Comparison of ENCODE assay signal across 32 mouse cellular contexts in the genomic region with DNA sequence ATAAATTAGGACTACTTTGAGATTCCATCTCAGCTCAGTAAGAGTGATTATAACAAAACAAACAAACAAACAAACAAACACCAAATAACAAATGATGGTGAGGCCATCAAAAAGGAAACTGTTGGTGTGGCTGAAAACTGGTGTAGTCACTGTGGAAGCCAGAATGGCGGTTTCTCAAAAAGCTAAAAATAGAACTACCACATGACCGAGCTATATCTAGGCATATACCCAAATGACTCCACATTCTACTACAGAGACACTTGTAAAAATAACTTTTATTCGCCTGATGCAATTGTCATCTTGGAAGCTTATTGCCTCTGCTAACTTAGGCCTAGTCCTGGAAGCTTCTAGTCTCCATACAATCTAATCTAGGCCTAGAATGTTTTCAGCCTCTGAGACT. TPM values are rescaled to one million over a fixed set of nuclear protein-coding genes. Genes with fewer than 3 reads are reported as not detected.
DNase-seq lines count a peak whose midpoint lies in the region; ATAC-seq and TF ChIP-seq lines count a peak whose summit lies in the region.
"Had no signal": no experiment of that assay in that cellular context is flagged by ENCODE, and none has a peak within 500 bp of the region (broad histone marks: within the 10 kb centered on the region; RNA-seq: fewer than 3 reads in every experiment).

No protein-coding gene starts in this region.

- no peaks in the 10 kb centered on the region for H3K4me1 ChIP-seq in G1E (ENCODE audit: insufficient read depth, low read depth, low read length)
- H3K4me1 ChIP-seq in bone marrow macrophage, adult 2 months (ENCODE audit: control insufficient read depth, insufficient read depth, low read length), result peaks cover 28% of the 10 kb centered on the region
- H3K4me1 ChIP-seq in hindbrain, embryonic 10.5 days (replicated peaks), result peaks cover 4% of the 10 kb centered on the region; the same call in 1 of the 2 replicates
- H3K4me1 ChIP-seq: embryonic facial prominence, embryonic 10.5 days; embryonic facial prominence, embryonic 15.5 days; forebrain, embryonic 12.5 days; hindbrain, embryonic 15.5 days; limb, embryonic 10.5 days; limb, embryonic 15.5 days; liver, embryonic 13.5 days; neural tube, embryonic 12.5 days had no signal

- peak overlapping the region; percentile 37 for H3K27ac ChIP-seq in bone marrow macrophage, adult 2 months (ENCODE audit: insufficient read depth, low read depth, low read length)
- H3K27ac ChIP-seq in hindbrain, embryonic 10.5 days, result no peak overlapping the region
- H3K27ac ChIP-seq: embryonic facial prominence, embryonic 10.5 days; embryonic facial prominence, embryonic 15.5 days; forebrain, embryonic 12.5 days; heart, adult 2 months; hindbrain, embryonic 15.5 days; kidney, embryonic 15.5 days; layer of hippocampus, adult 2 months; limb, embryonic 10.5 days; limb, embryonic 15.5 days; liver, embryonic 13.5 days; macrophage; neural tube, embryonic 12.5 days had no signal

- WGBS in hindbrain, embryonic 10.5 days, result 91% methylated on average over 3 of the region's 3 CpGs

- no peak for TF ChIP-seq CTCF in G1E (IDR thresholded peaks at IDR 0.05; ENCODE audit: low read depth, low read length)
- TF ChIP-seq CTCF in bone marrow macrophage, adult 2 months (IDR thresholded peaks at IDR 0.05; ENCODE audit: low read depth, low read length), result no peak

- no peaks in the 10 kb centered on the region for H3K9me3 ChIP-seq in G1E (replicated peaks)
- no peaks in the 10 kb centered on the region for H3K9me3 ChIP-seq in hindbrain, embryonic 10.5 days
- H3K9me3 ChIP-seq: embryonic facial prominence, embryonic 10.5 days; embryonic facial prominence, embryonic 15.5 days; forebrain, embryonic 12.5 days; heart, embryonic 12.5 days; hindbrain, embryonic 15.5 days; kidney, embryonic 15.5 days; limb, embryonic 10.5 days; limb, embryonic 15.5 days; liver, embryonic 13.5 days; neural tube, embryonic 12.5 days had no signal

- no peak for DNase-seq in G1E (ENCODE audit: low spot score)
- DNase-seq in hindbrain, embryonic 10.5 days (ENCODE audit: low spot score), result no peak
- no peak for DNase-seq in ovary, postnatal 10 days (ENCODE audit: low spot score)
- no peak for DNase-seq in layer of hippocampus, adult 11-12 months (ENCODE audit: low spot score)
- DNase-seq: adrenal gland, postnatal 10 days; cerebellum, adult 11 months; cerebellum, postnatal 10 days; forebrain, postnatal 0 days; gastrocnemius, postnatal 36 days; heart, adult 2 months; heart, postnatal 4 days; kidney, adult 18-20 months; kidney, postnatal 25 days; liver, embryonic 13.5 days; lung, adult 18-20 months; lung, postnatal 10 days; thymus, postnatal 4 days had no signal

- H3K27me3 ChIP-seq in G1E (ENCODE audit: insufficient read depth, low read length), result peaks cover 17% of the 10 kb centered on the region
- no peaks in the 10 kb centered on the region for H3K27me3 ChIP-seq in hindbrain, embryonic 10.5 days (ENCODE audit: insufficient read depth, poor library complexity, severe bottlenecking)
- H3K27me3 ChIP-seq: embryonic facial prominence, embryonic 15.5 days; forebrain, embryonic 12.5 days; heart, embryonic 12.5 days; hindbrain, embryonic 15.5 days; kidney, embryonic 15.5 days; limb, embryonic 15.5 days; neural tube, embryonic 12.5 days had no signal

- TF ChIP-seq POLR2A in bone marrow macrophage, adult 2 months (IDR thresholded peaks at IDR 0.05; ENCODE audit: borderline replicate concordance, low read depth, low read length), result no peak

- H3K36me3 ChIP-seq in G1E (replicated peaks), result no peaks in the 10 kb centered on the region
- no peaks in the 10 kb centered on the region for H3K36me3 ChIP-seq in hindbrain, embryonic 10.5 days
- H3K36me3 ChIP-seq: embryonic facial prominence, embryonic 10.5 days; embryonic facial prominence, embryonic 15.5 days; forebrain, embryonic 12.5 days; heart, embryonic 12.5 days; hindbrain, embryonic 15.5 days; kidney, embryonic 15.5 days; limb, embryonic 10.5 days; limb, embryonic 15.5 days; liver, embryonic 13.5 days; neural tube, embryonic 12.5 days had no signal

- peak; percentile 66 for ATAC-seq in G1E (ENCODE audit: extremely low read depth, insufficient number of reproducible peaks, low FRiP score, poor library complexity, severe bottlenecking)
- peak; percentile 56 for ATAC-seq in megakaryocyte, adult 5-6 weeks (ENCODE audit: poor library complexity, severe bottlenecking)
- ATAC-seq: activated CD4-positive, CD25-positive, alpha-beta regulatory T cell, adult 4 months; forebrain, postnatal 0 days; midbrain, embryonic 16.5 days had no signal

- H3K4me3 ChIP-seq in G1E (ENCODE audit: low read depth, low read length), result no peak overlapping the region
- no peak overlapping the region for H3K4me3 ChIP-seq in bone marrow macrophage, adult 2 months (ENCODE audit: insufficient read depth, low read length)
- no peak overlapping the region for H3K4me3 ChIP-seq in hindbrain, embryonic 10.5 days
- H3K4me3 ChIP-seq: embryonic facial prominence, embryonic 10.5 days; embryonic facial prominence, embryonic 15.5 days; forebrain, embryonic 12.5 days; heart, adult 2 months; heart, embryonic 12.5 days; hindbrain, embryonic 15.5 days; kidney, embryonic 15.5 days; layer of hippocampus, adult 2 months; limb, embryonic 10.5 days; limb, embryonic 15.5 days; liver, embryonic 13.5 days; neural tube, embryonic 12.5 days had no signal

RNA-seq across cellular contexts. Expression of a gene that starts 16.0 kb away (rescaled TPM):
- total RNA-seq in G1E (2014; fragmentation: Nextera tagmentation), result 1,065 and 1,295 TPM in 2 replicates
- 308 and 391 TPM in 2 replicates for total RNA-seq in G1E (2017)
- 1,477 and 1,552 TPM in 2 replicates for polyA plus RNA-seq in G1E (2012)
- polyA plus RNA-seq in bone marrow macrophage, adult 2 months (2012; ENCODE audit: insufficient read depth, insufficient read length, missing spikeins), result 46.1 and 59.4 TPM in 2 replicates
- total RNA-seq in megakaryocyte, adult 5-6 weeks (2015), result 198 and 202 TPM in 2 replicates
- total RNA-seq in megakaryocyte, adult 5-6 weeks (2017), result 215 and 291 TPM in 2 replicates
- polyA plus RNA-seq in hindbrain, embryonic 10.5 days (2016; fragmentation: Nextera tagmentation; extraction: Ambion mirVana), result 20.9 and 39.8 TPM in 2 replicates

RNA-seq across cellular contexts. Expression of a gene that starts 50.9 kb away (rescaled TPM):
- 0.23 TPM in 1 of 2 replicates, not detected in the other for total RNA-seq in G1E (2014; fragmentation: Nextera tagmentation)
- 0.27 and 0.35 TPM in 2 replicates for total RNA-seq in G1E (2017)
- polyA plus RNA-seq in G1E (2012), result not detected in 2 replicates
- polyA plus RNA-seq in bone marrow macrophage, adult 2 months (2012; ENCODE audit: insufficient read depth, insufficient read length, missing spikeins), result not detected in 2 replicates
- total RNA-seq in megakaryocyte, adult 5-6 weeks (2015), result 0.59 and 1.7 TPM in 2 replicates
- total RNA-seq in megakaryocyte, adult 5-6 weeks (2017), result 1.1 and 1.3 TPM in 2 replicates
- 0.31 and 0.41 TPM in 2 replicates for polyA plus RNA-seq in hindbrain, embryonic 10.5 days (2016; fragmentation: Nextera tagmentation; extraction: Ambion mirVana)
- polyA plus RNA-seq: activated CD4-positive, CD25-positive, alpha-beta regulatory T cell, adult 4 months; macrophage had no signal

Comparison
In these comparisons a context has a peak if more than half of its experiments do, and no peak if none do; other contexts are left out.
1. RNA of a gene that starts 16.0 kb away (polyA plus RNA-seq): 1,477 to 1,552 TPM in G1E; 46.1 to 59.4 TPM in bone marrow macrophage, adult 2 months and 20.9 to 39.8 TPM in hindbrain, embryonic 10.5 days; every median in the first group is over 10 times any median in the second.